Mouse (Mus musculus) limb, embryonic 13.5 days (tissue): ENCODE results near the gene Znrf4. TPM values are rescaled to one million over a fixed set of nuclear protein-coding genes. Genes with fewer than 3 reads are reported as not detected.

Experiments
- ATAC-seq: fragments of 200-750 bp; cut with Nextera tagmentation; 2 replicates; pipeline ENCODE4 v1.8.0; 2017; ENCODE audit warnings: low read depth, moderate number of reproducible peaks, moderate TSS enrichment; ENCODE audit not compliant: low FRiP score
- H3K27ac ChIP-seq: fragments of 300-500 bp; sonication (generic); 2 replicates; pipeline ENCODE4 v1.5.1; 2015; ENCODE audit warnings: inconsistent platforms, mild to moderate bottlenecking, moderate library complexity
- H3K27me3 ChIP-seq: fragments of 300-500 bp; sonication (generic); 2 replicates; pipeline ENCODE4 v1.6.1; 2015; ENCODE audit warnings: mild to moderate bottlenecking, inconsistent platforms
- H3K36me3 ChIP-seq: fragments of 300-500 bp; sonication (generic); 2 replicates; pipeline ENCODE4 v1.6.1; 2015; ENCODE audit warnings: inconsistent platforms, mild to moderate bottlenecking, moderate library complexity
- H3K4me1 ChIP-seq: fragments of 300-500 bp; sonication (generic); 2 replicates; pipeline ENCODE4 v1.6.1; 2015; ENCODE audit warnings: inconsistent platforms
- H3K4me2 ChIP-seq: fragments of 300-500 bp; sonication (generic); replicated peaks from 2 replicates; pipeline ENCODE4 v1.6.1; 2015; ENCODE audit warnings: inconsistent platforms, mild to moderate bottlenecking, moderate library complexity
- H3K4me3 ChIP-seq: fragments of 300-500 bp; sonication (generic); 2 replicates; pipeline ENCODE4 v1.5.1; 2015; ENCODE audit warnings: moderate library complexity, mild to moderate bottlenecking, inconsistent platforms
- H3K9ac ChIP-seq: fragments of 300-500 bp; sonication (generic); 2 replicates; pipeline ENCODE4 v1.6.1; 2015; ENCODE audit warnings: mild to moderate bottlenecking, inconsistent platforms
- H3K9me3 ChIP-seq: fragments of 300-500 bp; sonication (generic); 2 replicates; pipeline ENCODE4 v1.6.1; 2016; ENCODE audit warnings: inconsistent platforms
- WGBS: fragments of 180-500 bp; shearing (Covaris S2); methylation state at CpG from one replicate; pipeline ENCODE4 v1.1.7; 2015; 5-methylcytosine and 5-hydroxymethylcytosine counted together
- polyA plus RNA-seq: library from polyadenylated mRNA; unstranded; fragments of >200 nt; fragmentation: Nextera tagmentation; extraction: Ambion mirVana; gene quantifications from 2 replicates; pipeline ENCODE4 v1.2.1, GENCODE M21; 2015

Gene Znrf4
- polyA plus RNA-seq, 1 experiment from 2014 or later = not detected

DNA sequence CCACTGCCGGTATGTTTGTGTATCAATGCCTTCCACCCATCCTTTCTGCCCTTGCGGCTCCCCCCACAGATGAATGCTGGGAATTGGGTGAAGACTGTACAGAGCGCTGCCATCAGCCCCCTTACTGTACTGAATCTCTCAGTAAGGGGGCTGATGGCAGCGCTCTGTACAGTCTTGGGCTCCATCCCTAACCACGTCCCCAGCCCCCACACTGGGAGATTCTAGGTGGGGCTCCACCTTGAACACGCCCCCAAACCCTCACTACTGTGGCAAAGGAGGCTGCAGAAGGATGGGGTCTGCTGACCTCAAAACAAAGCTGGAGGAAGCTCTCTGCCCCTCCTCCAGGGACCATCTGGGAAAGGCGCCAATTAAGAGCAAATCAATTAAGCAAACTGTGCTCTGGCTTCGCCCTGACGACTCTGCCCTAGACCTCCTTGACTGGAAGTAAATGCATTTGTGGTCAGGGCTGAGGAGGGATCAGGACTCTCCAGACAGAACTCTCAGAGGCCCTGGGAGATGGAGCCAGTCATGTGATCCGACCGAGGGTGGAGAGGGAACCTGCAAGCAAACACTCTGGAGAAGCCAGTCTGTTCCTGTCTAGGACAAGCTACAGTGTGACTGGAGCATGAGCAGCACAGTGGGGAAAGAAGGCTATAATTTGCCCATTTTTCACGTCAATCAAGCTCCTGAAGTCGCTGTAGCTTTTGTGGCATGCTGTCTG, 3.6 kb upstream of the Znrf4 start:
- no peak overlapping the region; the same call in 1 of the 2 replicates for H3K27ac ChIP-seq
- peak overlapping the region; percentile 30 for H3K4me2 ChIP-seq
- H3K9ac ChIP-seq = no peak overlapping the region
- ATAC-seq = peak; percentile 45; the same call in 1 of the 2 replicates
- no peaks in the 10 kb centered on the region for H3K36me3 ChIP-seq
- H3K4me3 ChIP-seq = no peak overlapping the region
- peaks cover 13% of the 10 kb centered on the region for H3K9me3 ChIP-seq
- 10% methylated on average over 13 of the region's 13 CpGs for WGBS
- peaks cover 59% of the 10 kb centered on the region for H3K27me3 ChIP-seq
- H3K4me1 ChIP-seq = peaks cover 20% of the 10 kb centered on the region

DNA sequence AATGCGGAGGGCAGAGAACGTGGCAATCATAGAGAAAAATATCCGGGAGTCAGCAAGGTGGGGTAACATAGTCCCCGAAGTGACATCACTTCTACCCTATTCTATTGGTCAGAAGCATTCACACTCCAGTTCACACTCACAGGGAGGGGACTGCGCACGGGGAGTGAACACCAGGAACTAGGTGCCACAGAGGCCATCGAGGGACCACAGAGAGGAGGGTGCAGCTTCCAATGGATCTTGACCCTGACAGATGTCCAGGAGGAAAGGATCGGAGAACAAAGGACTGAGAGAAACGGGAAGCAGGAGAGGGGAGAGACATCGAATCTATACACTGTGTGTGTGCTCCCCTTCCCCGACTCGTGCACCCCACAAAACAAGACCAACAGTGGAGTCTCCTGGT, 2.7 kb upstream of the Znrf4 start:
- Histone ChIP-seq H3K27ac (no peak overlapping the region), H3K4me3 (no peak overlapping the region), H3K27me3 (peaks cover 68% of the 10 kb centered on the region), H3K4me1 (peaks cover 20% of the 10 kb centered on the region), H3K9ac (no peak overlapping the region), H3K36me3 (no peaks in the 10 kb centered on the region), H3K4me2 (no peak overlapping the region), H3K9me3 (peaks cover 13% of the 10 kb centered on the region)
- 48% methylated on average over 12 of the region's 12 CpGs for WGBS
- ATAC-seq = no peak

DNA sequence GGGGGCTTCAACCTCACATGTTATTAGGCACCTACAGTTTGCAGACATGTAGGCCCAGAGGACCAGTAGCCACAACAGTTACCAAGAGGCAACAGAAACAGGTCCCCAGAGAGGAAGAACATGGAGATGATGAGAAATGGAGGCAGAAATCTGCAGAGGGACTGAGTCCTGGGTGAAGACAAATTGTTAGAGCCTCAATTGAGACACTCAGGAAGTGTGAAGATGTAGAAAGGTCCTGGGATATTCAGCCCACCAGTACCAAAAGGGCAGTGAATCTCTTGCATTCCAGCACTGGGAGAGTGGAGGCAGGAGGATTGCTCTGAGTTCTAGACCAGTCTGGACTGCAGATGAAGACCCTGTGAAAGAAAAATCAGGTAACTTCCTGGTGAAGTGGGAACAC, 2.1 kb upstream of the Znrf4 start:
- peaks cover 20% of the 10 kb centered on the region for H3K4me1 ChIP-seq
- no peak overlapping the region for H3K4me2 ChIP-seq
- no peaks in the 10 kb centered on the region for H3K36me3 ChIP-seq
- H3K9ac ChIP-seq = no peak overlapping the region
- H3K9me3 ChIP-seq = peaks cover 13% of the 10 kb centered on the region
- no peak overlapping the region for H3K27ac ChIP-seq
- H3K4me3 ChIP-seq = no peak overlapping the region
- H3K27me3 ChIP-seq = peaks cover 74% of the 10 kb centered on the region
- no peak for ATAC-seq

DNA sequence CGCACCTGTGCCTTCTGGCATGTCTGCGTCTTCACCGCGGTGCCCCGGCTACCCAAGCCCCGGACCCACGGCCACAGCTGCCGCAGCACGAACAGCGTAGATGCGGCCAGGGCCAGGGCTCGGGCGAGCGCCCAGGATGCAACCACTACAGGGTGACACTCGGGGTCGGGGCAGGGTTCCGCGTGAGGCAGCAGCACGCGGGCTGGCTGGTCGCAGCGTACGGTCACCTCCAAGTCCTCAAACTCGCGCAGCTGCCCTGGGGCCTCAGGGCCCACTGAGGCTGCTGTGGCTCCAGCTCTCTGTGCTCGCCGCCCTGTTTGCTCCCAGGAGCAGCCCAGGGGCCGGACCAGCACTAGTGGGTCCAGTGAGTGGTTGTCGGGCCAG, 532 bp downstream of the Znrf4 start:
- peak overlapping the region; percentile 60 for H3K4me2 ChIP-seq
- H3K9ac ChIP-seq = peak overlapping the region; percentile 35
- WGBS = 27% methylated on average over 29 of the region's 29 CpGs
- no peak overlapping the region for H3K27ac ChIP-seq
- H3K4me3 ChIP-seq = peak overlapping the region; percentile 33
- no peaks in the 10 kb centered on the region for H3K36me3 ChIP-seq
- peaks cover 82% of the 10 kb centered on the region for H3K27me3 ChIP-seq
- ATAC-seq = no peak
- peaks cover 27% of the 10 kb centered on the region for H3K4me1 ChIP-seq
- H3K9me3 ChIP-seq = peaks cover 10% of the 10 kb centered on the region

DNA sequence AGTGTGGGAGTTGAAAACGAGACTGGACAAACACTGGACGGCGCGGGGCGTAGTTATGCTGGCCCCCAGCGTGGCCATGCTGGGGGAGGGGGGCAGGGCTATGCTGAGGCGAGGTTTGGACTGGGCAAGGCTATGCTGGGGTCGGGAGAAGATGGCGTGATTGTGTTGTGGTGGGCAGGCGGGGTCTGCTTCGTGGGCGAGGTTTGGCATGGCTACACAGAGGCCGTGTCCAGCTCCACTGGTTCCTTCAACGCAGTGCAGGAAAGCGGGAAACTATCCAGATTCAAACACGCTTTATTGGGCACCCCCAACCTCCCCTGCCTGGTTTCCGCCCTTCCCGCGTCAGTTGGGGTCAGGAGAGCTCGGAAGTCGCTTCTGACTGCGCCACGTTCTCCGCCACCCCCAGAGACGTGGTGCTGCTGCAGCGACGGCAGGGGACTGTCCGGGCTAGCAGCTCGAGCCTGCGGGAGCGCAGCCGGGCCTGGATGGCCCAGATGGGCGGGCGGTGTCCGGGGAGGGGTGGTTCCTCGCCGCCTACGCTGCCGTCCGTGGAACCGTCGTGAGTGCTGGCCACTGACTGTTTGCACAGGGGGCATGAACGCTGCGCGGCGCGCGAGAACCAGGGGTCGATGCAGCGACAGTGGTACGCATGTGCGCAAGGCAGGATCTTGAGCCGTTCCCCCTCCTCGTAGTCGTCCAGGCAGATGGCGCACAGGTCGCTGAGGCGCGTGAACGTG, 1.1 kb downstream of the Znrf4 start:
- Histone ChIP-seq H3K9me3 (peaks cover 7% of the 10 kb centered on the region; the same call in 1 of the 2 replicates), H3K27me3 (peaks cover 79% of the 10 kb centered on the region), H3K9ac (peak overlapping the region; percentile 35), H3K27ac (no peak overlapping the region), H3K36me3 (no peaks in the 10 kb centered on the region), H3K4me2 (peak overlapping the region; percentile 60), H3K4me3 (peak overlapping the region; percentile 33), H3K4me1 (peaks cover 29% of the 10 kb centered on the region)
- ATAC-seq = no peak
- WGBS = 7% methylated on average over 60 of the region's 60 CpGs

DNA sequence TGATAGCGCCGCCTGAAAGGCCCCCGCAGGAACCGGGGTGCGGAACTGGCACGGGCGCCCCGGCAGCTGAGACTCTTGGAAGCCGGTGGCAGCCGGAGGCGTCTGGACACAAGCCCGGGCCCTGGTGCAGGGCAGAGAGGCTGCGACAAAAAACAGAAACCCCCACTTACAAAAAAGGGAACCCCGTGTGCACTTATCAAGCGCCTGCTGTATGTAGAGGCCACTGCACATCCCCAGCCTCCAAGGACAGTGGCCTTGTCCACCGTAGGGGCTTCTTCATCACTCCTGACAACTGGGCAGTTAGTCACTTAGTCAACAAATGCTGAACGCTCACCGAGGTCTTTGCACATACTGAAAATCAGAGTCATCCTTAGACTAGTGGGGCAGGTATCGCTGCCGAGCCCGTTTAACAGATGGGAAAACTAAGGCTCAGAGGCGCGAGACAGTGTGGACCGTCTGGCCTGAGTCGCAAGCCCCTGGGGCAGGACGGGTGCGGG, 1.7 kb downstream of the Znrf4 start:
- H3K4me2 ChIP-seq = peak overlapping the region; percentile 60
- H3K9me3 ChIP-seq = peaks cover 7% of the 10 kb centered on the region; the same call in 1 of the 2 replicates
- no peak overlapping the region for H3K9ac ChIP-seq
- ATAC-seq = no peak
- H3K4me3 ChIP-seq = peak overlapping the region; percentile 33; the same call in 1 of the 2 replicates
- H3K36me3 ChIP-seq = no peaks in the 10 kb centered on the region
- H3K27ac ChIP-seq = no peak overlapping the region
- peaks cover 23% of the 10 kb centered on the region for H3K4me1 ChIP-seq
- peaks cover 73% of the 10 kb centered on the region for H3K27me3 ChIP-seq
- whole genome bisulfite sequencing = 28% methylated on average over 27 of the region's 27 CpGs

DNA sequence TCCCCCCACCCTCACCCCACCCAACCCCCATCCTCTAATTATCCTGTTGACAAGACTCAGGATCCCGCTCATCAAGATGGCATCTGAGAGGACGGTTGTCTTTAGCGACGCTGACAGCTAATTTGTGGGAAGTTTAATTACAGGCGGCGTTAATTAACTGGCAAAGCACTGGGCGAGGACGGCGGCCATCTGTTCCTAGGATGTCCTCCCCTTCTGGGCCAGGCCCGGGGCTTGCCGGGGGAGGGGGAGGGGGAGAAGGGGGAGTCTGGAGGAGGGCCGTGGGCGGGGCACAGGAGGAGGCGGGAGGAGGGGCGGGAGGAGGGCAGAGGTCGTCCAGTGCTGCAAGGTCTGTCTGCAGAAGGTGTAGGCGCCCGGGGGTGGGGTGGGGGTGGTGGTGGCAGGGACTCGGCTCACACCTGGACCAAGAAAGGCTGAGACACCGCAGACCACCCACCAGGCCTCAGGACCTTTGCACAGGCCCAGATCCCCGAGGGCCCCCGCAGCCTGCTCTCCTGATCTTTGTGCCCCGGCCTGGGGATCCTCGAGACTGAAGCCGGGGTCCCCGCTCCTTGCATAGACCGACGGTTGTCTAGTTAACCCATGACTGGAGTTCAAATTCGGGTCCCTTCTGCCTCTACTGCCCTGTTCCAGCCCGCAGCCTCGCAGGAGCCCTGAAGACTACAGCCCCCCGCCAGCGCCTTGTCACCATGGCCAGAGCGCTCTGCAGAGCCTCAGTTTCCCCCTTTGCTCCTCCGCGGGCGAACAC, 2.3 kb downstream of the Znrf4 start:
- Histone ChIP-seq H3K27ac (no peak overlapping the region), H3K4me1 (peaks cover 19% of the 10 kb centered on the region; the same call in 1 of the 2 replicates), H3K9me3 (peaks cover 7% of the 10 kb centered on the region; the same call in 1 of the 2 replicates), H3K36me3 (no peaks in the 10 kb centered on the region), H3K4me3 (peak overlapping the region; percentile 3), H3K9ac (no peak overlapping the region), H3K4me2 (no peak overlapping the region), H3K27me3 (peaks cover 67% of the 10 kb centered on the region)
- 4% methylated on average over 33 of the region's 37 CpGs for WGBS
- no peak for ATAC-seq

DNA sequence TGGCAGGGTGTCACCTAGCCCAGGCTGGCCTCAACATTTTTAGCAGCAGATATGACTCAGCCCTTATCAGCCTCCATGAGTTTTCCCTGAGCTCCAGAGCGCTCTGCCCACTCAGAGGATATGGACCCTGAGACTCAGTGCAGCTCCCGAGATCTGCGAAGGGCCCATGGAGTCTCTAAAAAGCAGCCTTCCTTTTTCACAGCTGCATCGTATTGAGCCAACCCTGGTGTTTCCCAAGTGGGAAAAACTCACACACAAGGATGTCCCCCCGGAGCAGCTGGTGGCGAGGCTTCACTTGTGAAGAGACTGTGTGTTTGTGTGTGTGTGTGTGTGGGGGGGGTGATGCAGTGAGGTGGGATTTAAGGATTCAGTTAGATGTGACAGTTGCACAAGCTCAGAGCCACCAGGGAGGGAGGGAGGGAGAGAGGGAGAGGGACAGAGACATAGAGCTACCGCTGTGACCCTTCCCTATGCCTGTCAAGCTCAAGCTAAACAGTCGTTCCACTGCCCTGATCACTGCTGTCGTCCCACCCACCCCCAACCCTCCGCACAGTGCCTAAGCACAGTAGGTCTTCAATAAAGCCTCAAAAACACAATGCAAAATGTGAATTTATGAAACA, 3.1 kb downstream of the Znrf4 start:
- Histone ChIP-seq H3K36me3 (no peaks in the 10 kb centered on the region), H3K27ac (no peak overlapping the region), H3K4me1 (peaks cover 19% of the 10 kb centered on the region; the same call in 1 of the 2 replicates), H3K9ac (no peak overlapping the region), H3K27me3 (peaks cover 59% of the 10 kb centered on the region), H3K4me3 (no peak overlapping the region), H3K9me3 (peaks cover 9% of the 10 kb centered on the region), H3K4me2 (no peak overlapping the region)
- ATAC-seq = no peak
- WGBS = 45% methylated on average over 9 of the region's 10 CpGs

DNA sequence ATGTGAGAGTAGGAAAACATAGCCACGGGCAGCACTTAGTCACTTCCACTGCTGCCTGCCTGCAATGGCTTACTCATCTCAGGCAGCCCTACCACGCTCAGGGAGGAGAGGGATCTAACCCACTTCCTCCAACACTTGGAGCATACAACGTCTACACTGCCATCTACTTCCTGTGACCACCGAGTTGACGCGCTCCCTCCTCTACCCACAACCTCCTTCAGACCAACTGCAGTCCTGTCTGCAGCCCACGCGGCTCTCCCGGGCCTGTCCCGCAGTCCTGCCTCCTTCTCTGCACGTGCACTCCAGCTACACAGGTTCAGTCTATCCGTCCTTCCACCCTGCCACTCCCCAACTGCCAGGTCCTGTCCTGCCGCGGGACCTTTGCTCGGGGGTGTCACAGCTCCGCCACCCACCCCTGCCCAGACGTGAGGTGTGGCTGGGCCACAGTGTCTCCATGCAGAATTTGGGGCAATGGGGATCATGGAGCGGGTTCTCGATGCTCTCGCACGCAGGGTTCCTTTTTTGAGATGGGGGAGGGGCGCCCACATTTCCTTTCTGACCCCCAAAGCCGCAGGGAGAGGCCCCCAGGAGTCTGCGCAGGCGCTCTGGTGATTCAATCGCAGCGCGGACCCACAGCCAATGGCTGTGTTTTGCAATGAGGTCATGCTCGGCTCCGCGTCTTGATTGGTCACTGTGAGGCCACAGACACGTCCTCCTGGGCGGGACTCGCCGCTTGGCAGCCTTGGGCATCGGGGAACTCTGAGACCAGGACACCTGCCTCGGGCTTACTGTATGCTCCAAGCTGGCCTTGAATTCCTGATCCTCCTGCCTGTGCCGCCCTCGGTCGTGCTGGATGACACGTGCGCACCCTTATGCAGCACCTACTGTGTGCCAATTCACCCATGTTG, 4.8 kb downstream of the Znrf4 start:
- Histone ChIP-seq H3K4me3 (peak overlapping the region; percentile 66), H3K27ac (peak overlapping the region; percentile 90), H3K27me3 (peaks cover 44% of the 10 kb centered on the region), H3K36me3 (no peaks in the 10 kb centered on the region), H3K4me2 (peak overlapping the region; percentile 91), H3K9ac (peak overlapping the region; percentile 77), H3K9me3 (peaks cover 8% of the 10 kb centered on the region), H3K4me1 (peaks cover 19% of the 10 kb centered on the region; the same call in 1 of the 2 replicates)
- WGBS = 0% methylated on average over 42 of the region's 42 CpGs
- peak; percentile 96 for ATAC-seq

DNA sequence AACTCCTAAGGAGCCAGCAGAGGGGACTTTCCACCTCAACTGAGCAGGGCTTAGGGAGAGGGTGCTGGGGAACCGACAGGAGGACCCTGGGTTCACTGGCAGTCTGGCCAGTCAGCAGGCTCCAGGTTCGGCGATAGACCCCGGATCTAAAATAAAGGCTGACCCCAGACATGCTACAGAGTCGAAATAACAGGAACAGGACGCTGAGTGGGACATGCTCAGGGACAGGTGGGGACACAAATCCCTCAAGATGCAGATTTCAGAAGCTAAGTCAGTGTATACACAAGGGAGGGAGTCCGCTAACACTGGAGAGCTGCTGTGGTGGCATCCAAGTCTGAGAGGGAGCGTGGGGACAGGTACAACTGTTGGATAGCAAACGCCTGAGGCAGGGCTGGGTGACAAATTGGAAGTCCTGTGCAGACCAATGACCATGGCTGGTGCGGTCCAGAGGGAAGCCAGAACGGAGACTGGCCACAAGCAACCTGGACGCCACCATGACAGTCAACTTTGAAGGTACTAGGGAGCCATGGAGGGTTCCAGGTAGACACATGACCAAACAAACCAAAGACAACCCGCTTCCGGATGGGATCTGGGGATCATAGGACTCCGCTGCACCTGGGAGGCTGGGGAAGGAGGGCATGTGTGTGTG, 5.7 kb downstream of the Znrf4 start:
- Histone ChIP-seq H3K36me3 (no peaks in the 10 kb centered on the region), H3K4me1 (peaks cover 16% of the 10 kb centered on the region; the same call in 1 of the 2 replicates), H3K9me3 (peaks cover 9% of the 10 kb centered on the region), H3K9ac (peak overlapping the region; percentile 77), H3K27me3 (peaks cover 35% of the 10 kb centered on the region), H3K4me2 (peak overlapping the region; percentile 91), H3K4me3 (peak overlapping the region; percentile 66), H3K27ac (peak overlapping the region; percentile 90; the same call in 1 of the 2 replicates)
- 48% methylated on average over 15 of the region's 15 CpGs for WGBS
- no peak for ATAC-seq
